Mouse (Mus musculus) spleen, adult 2 months (tissue): ENCODE measurements at regions not wholly inside any gene's neighbourhood (a gene's known extent, or its start where the extent isn't known, plus 50 kb on each side); places are given as distances from the start of the nearest gene placed in this dataset.

Source experiments
- CTCF ChIP-seq: fragments of 200-500 bp; IDR thresholded peaks from 2 replicates; pipeline ENCODE4 v1.5.1; 2011; ENCODE audit warnings: mild to moderate bottlenecking, inconsistent platforms; ENCODE audit not compliant: insufficient read depth, insufficient read length, insufficient replicate concordance; ENCODE audit errors: extremely low read depth
- POLR2A ChIP-seq: fragments of 200-500 bp; IDR thresholded peaks from 2 replicates; pipeline ENCODE4 v1.6.1; 2011; ENCODE audit warnings: low read depth, low read length, inconsistent platforms

- TF ChIP-seq POLR2A = no peak
- no peak for TF ChIP-seq CTCF
Measured at GRCm38 (mm10) chr1:51643640-51644039, 165.4 kb upstream of the Nabp1 start.
